Mouse (Mus musculus) cerebellum, adult 2 months (tissue): ENCODE measurements around the gene Ttc3. TPM values are rescaled to one million over a fixed set of nuclear protein-coding genes. Genes with fewer than 3 reads are reported as not detected.

Experiments used
- DNase-seq, 2 experiments: peaks; one replicate each; pipeline ENCODE4 v3.0.0; 2021
- H3K27ac ChIP-seq: fragments of 200-500 bp; 2 replicates; pipeline ENCODE4 v1.5.1; 2012; ENCODE audit warnings: low read length, control low read depth, inconsistent platforms; ENCODE audit not compliant: insufficient read depth
- H3K27me3 ChIP-seq: fragments of 200-500 bp; 2 replicates; pipeline ENCODE4 v1.6.1; 2012; ENCODE audit warnings: inconsistent platforms, mild to moderate bottlenecking, low read length, moderate library complexity; ENCODE audit not compliant: control insufficient read depth, insufficient read depth
- H3K4me1 ChIP-seq: fragments of 200-500 bp; 2 replicates; pipeline ENCODE4 v1.6.1; 2011; ENCODE audit warnings: low read length; ENCODE audit not compliant: control insufficient read depth, insufficient read depth
- H3K4me3 ChIP-seq: fragments of 200-500 bp; replicated peaks from 2 replicates; pipeline ENCODE3; 2011; ENCODE audit warnings: mild to moderate bottlenecking, low read depth, low read length, control low read depth; ENCODE audit not compliant: insufficient read depth
- CTCF ChIP-seq: fragments of 200-500 bp; IDR thresholded peaks from 2 replicates; pipeline ENCODE4 v1.5.1; 2011; ENCODE audit warnings: low read depth, mild to moderate bottlenecking, control low read depth, low read length, moderate library complexity, borderline replicate concordance; ENCODE audit not compliant: insufficient read depth
- POLR2A ChIP-seq: fragments of 200-500 bp; IDR thresholded peaks from 2 replicates; pipeline ENCODE4 v1.6.1; 2011; ENCODE audit warnings: low read length, control low read depth, borderline replicate concordance; ENCODE audit not compliant: insufficient read depth
- WGBS: fragments of 180-500 bp; shearing (Covaris S2); methylation state at CpG from one replicate; pipeline ENCODE4 v1.1.7; 2018; 5-methylcytosine and 5-hydroxymethylcytosine counted together
- polyA plus RNA-seq: library from polyadenylated mRNA; depleted of rRNA; stranded (reverse); fragments of >200 nt; gene quantifications from 2 replicates; pipeline ENCODE4 v1.2.3, GENCODE M21; 2012

The Ttc3 gene
- polyA plus RNA-seq, 1 experiment: 301 TPM

GRCm38 (mm10) chr16:94395051-94395450 lies 24.6 kb downstream of the Ttc3 start:
- TF ChIP-seq POLR2A: no peak
- no peak for TF ChIP-seq CTCF

DNA sequence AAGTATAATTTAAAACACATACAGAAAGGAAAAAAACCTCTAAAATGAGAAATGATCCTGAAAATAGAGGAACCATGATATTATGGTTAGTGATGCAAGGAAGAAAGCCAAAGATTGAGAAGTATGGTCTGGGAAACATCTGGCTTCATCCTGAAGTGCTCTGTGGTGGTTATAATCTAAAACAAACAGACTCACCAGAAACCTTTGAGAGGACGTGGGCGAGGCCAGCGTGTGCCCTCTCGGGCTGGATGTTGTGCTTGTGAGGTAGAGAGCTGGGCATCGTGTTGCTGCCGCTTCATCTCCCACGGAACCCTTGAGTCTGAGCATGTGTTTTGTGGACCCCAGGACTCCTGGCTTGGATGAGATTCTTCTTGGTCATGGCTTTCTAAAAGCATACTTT lies 26.2 kb downstream of the Ttc3 start:
- DNase-seq: no peak
- Histone ChIP-seq H3K4me1 (peaks cover 21% of the 10 kb centered on the region), H3K27me3 (no peaks in the 10 kb centered on the region), H3K4me3 (no peak overlapping the region), H3K27ac (no peak overlapping the region)
- TF ChIP-seq CTCF (no peak), POLR2A (no peak)
- WGBS: 55% methylated on average over 7 of the region's 7 CpGs

More at GRCm38 (mm10) chr16:94395051-94395450, 24.6 kb downstream of the Ttc3 start:
- H3K4me1 ChIP-seq: peaks cover 20% of the 10 kb centered on the region; the same call in 1 of the 2 replicates
- no peak overlapping the region for H3K4me3 ChIP-seq
- peak; percentile 46 to 67 for DNase-seq
- WGBS: 9% methylated on average over 3 of the region's 3 CpGs
- H3K27me3 ChIP-seq: no peaks in the 10 kb centered on the region
- 0 out of 2 replicates have a peak overlapping the region, but pooled peaks have one; percentile 6 for H3K27ac ChIP-seq

- Histone ChIP-seq H3K27me3 (no peaks in the 10 kb centered on the region), H3K4me1 (peaks cover 20% of the 10 kb centered on the region), H3K27ac (no peak overlapping the region), H3K4me3 (no peak overlapping the region)
- no peak for DNase-seq
- TF ChIP-seq CTCF (no peak), POLR2A (no peak)
- 82% methylated on average over 2 of the region's 2 CpGs for WGBS
These were observed 28.7 kb downstream of the Ttc3 start for GRCm38 (mm10) chr16:94399141-94399540.

- no peak for DNase-seq
- 51% methylated on average over 2 of the region's 2 CpGs for WGBS
- Histone ChIP-seq H3K27ac (no peak overlapping the region), H3K27me3 (no peaks in the 10 kb centered on the region), H3K4me3 (no peak overlapping the region), H3K4me1 (peaks cover 8% of the 10 kb centered on the region)
- TF ChIP-seq CTCF (no peak), POLR2A (no peak)
These were observed 31.2 kb downstream of the Ttc3 start for GRCm38 (mm10) chr16:94401636-94402035.

- no peaks in the 10 kb centered on the region for H3K27me3 ChIP-seq
- H3K4me3 ChIP-seq: no peak overlapping the region
- TF ChIP-seq POLR2A (no peak), CTCF (peak; percentile 28; the same call in 1 of the 2 replicates)
- DNase-seq: peak; percentile 49 to 54
- H3K4me1 ChIP-seq: peaks cover 8% of the 10 kb centered on the region
- H3K27ac ChIP-seq: no peak overlapping the region
- WGBS: 68% methylated on average over 4 of the region's 4 CpGs
These were observed 31.8 kb downstream of the Ttc3 start for GRCm38 (mm10) chr16:94402185-94402584.

- no peak for TF ChIP-seq POLR2A
- TF ChIP-seq CTCF: no peak
- Histone ChIP-seq H3K4me1 (no peaks in the 10 kb centered on the region; the same call in 1 of the 2 replicates), H3K27ac (no peak overlapping the region), H3K27me3 (no peaks in the 10 kb centered on the region), H3K4me3 (no peak overlapping the region)
- no peak for DNase-seq
- 63% methylated on average over 3 of the region's 3 CpGs for WGBS
These were observed 40.9 kb downstream of the Ttc3 start for GRCm38 (mm10) chr16:94411287-94411686.

GRCm38 (mm10) chr16:94412198-94412597 lies 41.8 kb downstream of the Ttc3 start:
- Histone ChIP-seq H3K27ac (no peak overlapping the region), H3K4me1 (no peaks in the 10 kb centered on the region; the same call in 1 of the 2 replicates), H3K4me3 (no peak overlapping the region), H3K27me3 (no peaks in the 10 kb centered on the region)
- WGBS: 51% methylated on average over 2 of the region's 2 CpGs
- TF ChIP-seq POLR2A (no peak), CTCF (no peak)
- DNase-seq: no peak

DNA sequence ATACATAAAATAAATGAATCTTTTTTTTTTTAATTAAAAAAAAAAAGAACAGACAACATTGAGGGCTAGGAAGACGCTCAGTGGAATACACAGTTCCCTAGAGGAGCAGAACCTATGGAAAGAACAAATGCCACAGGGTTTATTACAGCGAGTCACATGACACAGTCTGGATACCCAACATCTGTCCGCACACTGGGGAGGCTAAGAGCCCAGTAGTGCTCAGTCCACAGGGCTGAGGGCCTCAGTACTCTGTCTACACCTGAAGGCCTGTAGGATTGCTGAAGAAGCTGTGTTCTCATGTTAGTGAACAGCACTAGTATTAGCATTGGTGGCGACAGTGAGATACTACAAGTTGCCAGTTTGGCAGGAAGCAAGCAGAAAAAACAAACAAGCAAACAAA lies 42.3 kb downstream of the Ttc3 start:
- H3K4me1 ChIP-seq: no peaks in the 10 kb centered on the region; the same call in 1 of the 2 replicates
- no peak overlapping the region for H3K27ac ChIP-seq
- DNase-seq: no peak
- WGBS: 88% methylated on average over 4 of the region's 4 CpGs
- TF ChIP-seq POLR2A (no peak), CTCF (no peak)
- no peak overlapping the region for H3K4me3 ChIP-seq
- no peaks in the 10 kb centered on the region for H3K27me3 ChIP-seq
